Mouse (Mus musculus) MEL (cell line): Measurements from ENCODE around the gene Camk1g.

Experiments used
- CTCF ChIP-seq, 3 experiments: IDR thresholded peaks in 2 of 3; conservative IDR thresholded peaks in 1 of 3; 2 replicates each; pipeline ENCODE4 v1.5.1; 2011 to 2012; ENCODE audit warnings: low read length in 3 of 3, low read depth in 2 of 3, mild to moderate bottlenecking in 2 of 3, improper control_type of control experiment in 1 of 3, inconsistent platforms in 1 of 3, mixed read lengths in 1 of 3, moderate library complexity in 1 of 3; ENCODE audit not compliant: control insufficient read depth in 1 of 3, insufficient read depth in 1 of 3, poor library complexity in 1 of 3, severe bottlenecking in 1 of 3
- GATA1 ChIP-seq: IDR thresholded peaks from 2 replicates; pipeline ENCODE4 v1.6.1; 2011; ENCODE audit warnings: low read depth, low read length, improper control_type of control experiment
- POLR2AphosphoS5 ChIP-seq: IDR thresholded peaks from 2 replicates; pipeline ENCODE4 v1.6.1; 2012; ENCODE audit warnings: low read depth, borderline replicate concordance, mild to moderate bottlenecking, inconsistent platforms, low read length, moderate library complexity, mixed read lengths

DNA sequence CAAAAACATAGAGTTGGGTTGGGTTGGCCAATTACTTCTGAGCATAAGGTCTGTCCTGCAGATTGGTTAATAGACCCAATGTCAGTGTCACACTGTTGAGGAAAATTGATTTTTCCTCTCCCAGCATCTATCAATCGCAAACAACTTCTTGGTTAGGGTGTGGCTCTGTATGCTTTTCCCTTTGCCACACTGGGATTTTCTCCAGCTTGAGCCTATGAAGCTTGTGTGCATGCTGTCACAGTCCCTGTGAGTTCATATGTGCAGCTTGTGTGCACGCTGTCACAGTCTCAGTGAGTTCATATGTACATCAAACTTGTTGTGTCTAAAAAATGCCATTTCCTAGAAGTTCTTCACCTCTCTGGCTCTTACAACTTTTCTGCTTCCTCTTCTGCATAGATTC is 63.3 kb downstream of the Camk1g start:
- TF ChIP-seq CTCF (IDR thresholded peaks at IDR 0.05 in 2 of 3, conservative IDR thresholded peaks at IDR 0.05 in 1 of 3; ENCODE audit: control insufficient read depth in 1 of 3, insufficient read depth in 1 of 3, low read depth in 2 of 3, low read length in 3 of 3, poor library complexity in 1 of 3, severe bottlenecking in 1 of 3): no peak
- no peak for TF ChIP-seq POLR2AphosphoS5
- no peak for TF ChIP-seq GATA1
